Mouse (Mus musculus) monocyte, adult 5-6 weeks (primary cell): ENCODE data around the gene Pdzd2. TPM values are rescaled to one million over a fixed set of nuclear protein-coding genes. Genes with fewer than 3 reads are reported as not detected.

Experiments used
- ATAC-seq: fragments of 153-309, 156-312 bp; replicated peaks from 2 replicates; pipeline ENCODE4 v1.8.0; 2017; ENCODE audit warnings: mild to moderate bottlenecking; ENCODE audit not compliant: low TSS enrichment, insufficient number of reproducible peaks, severe bottlenecking, poor library complexity, low FRiP score
- total RNA-seq: library from RNA; stranded (forward); fragments of 200-1000, 200-491, 200-594 nt; gene quantifications from 3 replicates; pipeline ENCODE4 v1.2.3, GENCODE M21; 2017

Gene Pdzd2
- total RNA-seq, 1 experiment from 2014 or later, result 5.9 TPM

- ATAC-seq, result no peak
Measured at GRCm38 (mm10) chr15:12472646-12473045, 267.1 kb downstream of the Pdzd2 start.

- ATAC-seq, result no peak
Measured at GRCm38 (mm10) chr15:12470900-12471838, 268.6 kb downstream of the Pdzd2 start.

GRCm38 (mm10) chr15:12468625-12469024 is 271.1 kb downstream of the Pdzd2 start:
- ATAC-seq, result no peak

GRCm38 (mm10) chr15:12465748-12466147 is 274.0 kb downstream of the Pdzd2 start:
- ATAC-seq, result no peak

GRCm38 (mm10) chr15:12456808-12457207 is 282.9 kb downstream of the Pdzd2 start:
- no peak for ATAC-seq

GRCm38 (mm10) chr15:12453343-12453742 is 286.4 kb downstream of the Pdzd2 start:
- no peak for ATAC-seq

GRCm38 (mm10) chr15:12452141-12452995 is 287.4 kb downstream of the Pdzd2 start:
- ATAC-seq, result no peak

GRCm38 (mm10) chr15:12451448-12451847 is 288.3 kb downstream of the Pdzd2 start:
- no peak for ATAC-seq

- no peak for ATAC-seq
Measured at GRCm38 (mm10) chr15:12450790-12451189, 288.9 kb downstream of the Pdzd2 start.

GRCm38 (mm10) chr15:12449321-12449720 is 290.4 kb downstream of the Pdzd2 start:
- ATAC-seq, result no peak

GRCm38 (mm10) chr15:12447021-12447434 is 292.7 kb downstream of the Pdzd2 start:
- ATAC-seq, result no peak

GRCm38 (mm10) chr15:12444551-12444950 is 295.2 kb downstream of the Pdzd2 start:
- no peak for ATAC-seq

GRCm38 (mm10) chr15:12439351-12439751 is 300.4 kb downstream of the Pdzd2 start:
- ATAC-seq, result no peak

GRCm38 (mm10) chr15:12438691-12439090 is 301.0 kb downstream of the Pdzd2 start:
- no peak for ATAC-seq

GRCm38 (mm10) chr15:12438081-12438480 is 301.6 kb downstream of the Pdzd2 start:
- no peak for ATAC-seq

GRCm38 (mm10) chr15:12435910-12436309 is 303.8 kb downstream of the Pdzd2 start:
- ATAC-seq, result peak; percentile 54; the same call in 1 of the 2 replicates

- ATAC-seq, result no peak
Measured at GRCm38 (mm10) chr15:12433893-12434599, 305.7 kb downstream of the Pdzd2 start.

GRCm38 (mm10) chr15:12432879-12433278 is 306.8 kb downstream of the Pdzd2 start:
- no peak for ATAC-seq

GRCm38 (mm10) chr15:12432320-12432719 is 307.4 kb downstream of the Pdzd2 start:
- no peak for ATAC-seq
